Mouse (Mus musculus): ENCODE measurements around the gene D16Ertd472e. TPM values are rescaled to one million over a fixed set of nuclear protein-coding genes. Genes with fewer than 3 reads are reported as not detected.
A peak's percentile ranks its signal among the peaks of the same experiment; 100 is the strongest.

Gene D16Ertd472e
- total RNA-seq (2021), result 1 to 10 TPM; 8.9 to 9.5 TPM
- long read RNA-seq, experiment 1, full-length matches to known transcripts, result 7 of 12 reads
- long read RNA-seq, experiment 1, partial matches to known transcripts, result 1 of 12 reads
- long read RNA-seq, experiment 1, other reads (novel, unspliced or antisense), result 4 of 12 reads
- long read RNA-seq, experiment 2, partial matches to known transcripts, result 0 of 6 reads
- long read RNA-seq, experiment 2, other reads (novel, unspliced or antisense), result 1 of 6 reads

- peak; percentile 88 to 89 for DNase-seq (ENCODE audit: low spot score in 2 of 2)
These were observed at the start of gene D16Ertd472e for GRCm38 (mm10) chr16:78576478-78577084. Gene D16Ertd472e, minus strand, starts transcription at chr16:78576708.

DNA sequence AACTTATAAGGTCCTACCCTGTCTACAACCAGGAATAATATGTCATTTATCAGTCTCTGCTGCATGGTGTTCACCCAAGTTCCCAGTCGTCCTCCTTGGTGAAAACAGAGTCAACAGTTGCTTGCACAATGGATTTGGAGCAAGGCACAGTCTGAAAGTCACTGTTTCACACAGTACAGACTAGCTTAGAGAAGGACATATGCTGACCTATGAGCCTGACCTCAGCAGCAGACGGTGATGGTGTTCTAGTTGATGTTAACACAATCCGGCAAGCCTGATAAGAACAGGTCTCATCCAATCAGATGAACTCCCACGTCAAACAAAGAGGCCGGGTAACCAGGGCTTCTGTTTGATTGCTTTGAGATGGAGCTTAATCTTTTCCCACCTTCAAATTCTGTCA lies 46.2 kb upstream of the D16Ertd472e start:
- DNase-seq (ENCODE audit: low spot score in 2 of 2), result no peak

DNA sequence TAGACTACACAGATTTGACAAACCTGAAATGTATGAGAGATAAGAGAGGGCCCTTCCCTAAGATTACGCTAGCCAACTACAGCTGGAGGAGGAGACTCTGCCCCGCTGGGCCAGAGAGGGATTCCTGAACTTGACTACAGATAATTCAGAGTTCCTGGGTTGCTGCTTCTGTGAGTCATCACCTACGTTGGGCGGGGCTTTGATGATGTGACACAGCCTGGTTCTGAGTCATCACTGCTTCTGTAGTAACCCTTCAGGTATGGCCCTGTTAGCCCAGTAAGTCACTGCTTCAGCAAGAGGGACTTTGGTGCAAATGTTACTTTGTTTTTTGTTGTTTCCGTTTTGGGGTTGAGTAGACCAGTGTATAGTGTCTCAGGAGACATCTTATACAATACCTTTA lies 42.9 kb upstream of the D16Ertd472e start:
- no peak for DNase-seq (ENCODE audit: low spot score in 2 of 2)

DNA sequence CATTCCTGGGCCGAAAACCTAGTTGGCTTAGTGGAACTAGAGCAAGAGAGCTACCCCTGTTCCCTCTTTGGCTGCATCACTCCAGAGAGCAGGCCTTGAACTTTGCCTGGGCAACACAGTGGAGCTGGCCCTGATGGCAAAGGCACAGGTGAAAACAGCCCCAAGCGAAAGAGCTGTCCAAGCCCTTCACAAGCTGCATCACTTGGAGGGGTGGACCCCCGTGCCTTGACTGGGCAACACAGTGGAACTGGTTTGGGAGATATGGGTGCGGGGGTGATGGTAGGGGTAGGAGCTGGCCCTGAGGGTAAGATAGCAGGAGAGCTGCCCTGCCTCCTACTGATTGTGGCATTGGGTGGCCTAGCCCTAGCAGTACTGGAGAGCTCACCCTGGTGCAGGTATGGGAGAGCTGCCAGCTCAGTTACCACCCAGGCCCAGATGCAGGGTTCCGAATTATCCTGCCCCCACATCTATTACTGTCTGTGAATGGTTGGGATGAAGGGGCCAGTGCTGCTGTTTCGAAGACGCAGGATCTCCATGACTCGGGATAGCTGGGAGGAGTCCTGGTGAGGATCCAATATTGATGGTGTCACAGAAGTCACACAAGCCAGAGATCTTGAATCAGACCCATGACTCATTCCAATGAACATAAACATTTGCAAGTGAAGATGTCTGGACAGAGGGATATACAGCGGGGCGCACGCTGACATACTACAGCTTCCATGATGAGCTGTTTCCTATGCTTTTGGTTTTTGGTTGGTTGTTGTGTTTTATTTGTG lies 41.4 kb upstream of the D16Ertd472e start:
- DNase-seq (ENCODE audit: low spot score in 2 of 2), result no peak

DNA sequence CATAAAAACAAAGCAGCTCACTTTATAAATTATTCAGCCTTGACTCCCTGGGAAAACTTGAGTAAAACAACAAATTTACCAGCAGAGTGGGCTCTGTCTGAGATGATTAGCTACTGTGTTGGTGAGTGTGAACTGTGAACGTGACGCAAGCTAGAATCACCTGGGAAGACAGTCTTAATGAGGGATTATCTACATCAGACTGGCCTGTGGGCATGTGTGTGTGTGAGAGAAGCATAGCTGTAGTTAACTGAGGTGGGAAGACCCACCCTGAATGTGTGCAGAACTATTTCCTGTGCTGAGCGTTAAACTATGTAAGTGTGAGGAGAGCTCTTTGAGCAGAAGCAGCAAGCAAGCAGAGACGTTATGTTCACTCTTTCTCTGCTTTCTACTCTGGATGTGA lies 29.7 kb upstream of the D16Ertd472e start:
- no peak for DNase-seq (ENCODE audit: low spot score in 2 of 2)

- DNase-seq (ENCODE audit: low spot score in 2 of 2), result no peak
These were observed 22.4 kb upstream of the D16Ertd472e start for GRCm38 (mm10) chr16:78598919-78599318.

DNA sequence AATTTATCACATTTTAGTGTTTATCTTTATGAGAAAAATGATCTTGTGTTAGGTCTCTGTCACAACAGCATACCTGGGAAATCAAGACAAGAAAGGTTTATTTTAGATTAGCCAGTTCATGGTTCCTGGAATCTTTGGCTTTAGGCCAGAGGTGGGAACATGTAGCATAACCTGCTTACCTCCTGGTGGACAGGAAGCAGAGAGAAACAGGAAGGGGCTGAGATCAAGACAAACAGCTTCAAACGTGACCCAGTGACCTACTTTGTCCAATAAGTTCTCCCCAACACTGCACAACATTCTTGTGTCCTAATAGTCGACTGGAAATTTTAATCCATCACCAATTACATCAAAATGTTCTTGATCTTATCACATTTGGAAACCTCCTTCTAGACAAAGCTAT lies 19.9 kb upstream of the D16Ertd472e start:
- no peak for DNase-seq (ENCODE audit: low spot score in 2 of 2)

- no peak for DNase-seq (ENCODE audit: low spot score in 2 of 2)
These were observed 19.3 kb upstream of the D16Ertd472e start for GRCm38 (mm10) chr16:78595821-78596220.

DNA sequence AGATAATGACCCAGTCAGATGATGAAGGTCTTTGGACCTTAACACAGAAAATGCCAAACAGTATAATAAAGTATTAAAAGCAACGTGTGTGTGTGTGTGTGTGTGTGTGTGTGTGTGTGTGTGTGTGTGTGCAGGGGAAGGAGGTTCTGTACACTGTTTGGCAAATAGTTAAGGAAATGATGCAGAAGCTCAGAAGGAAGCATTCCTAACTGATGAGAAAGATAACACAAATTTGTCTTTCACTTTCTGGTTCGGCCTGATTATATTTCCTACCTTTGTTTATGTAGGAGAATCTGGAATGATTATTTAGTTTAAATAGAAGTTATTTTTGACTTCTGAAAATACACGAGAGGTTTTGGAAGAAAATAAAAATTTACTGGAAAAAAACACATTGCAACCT lies 17.6 kb upstream of the D16Ertd472e start:
- DNase-seq (ENCODE audit: low spot score in 2 of 2), result no peak

DNA sequence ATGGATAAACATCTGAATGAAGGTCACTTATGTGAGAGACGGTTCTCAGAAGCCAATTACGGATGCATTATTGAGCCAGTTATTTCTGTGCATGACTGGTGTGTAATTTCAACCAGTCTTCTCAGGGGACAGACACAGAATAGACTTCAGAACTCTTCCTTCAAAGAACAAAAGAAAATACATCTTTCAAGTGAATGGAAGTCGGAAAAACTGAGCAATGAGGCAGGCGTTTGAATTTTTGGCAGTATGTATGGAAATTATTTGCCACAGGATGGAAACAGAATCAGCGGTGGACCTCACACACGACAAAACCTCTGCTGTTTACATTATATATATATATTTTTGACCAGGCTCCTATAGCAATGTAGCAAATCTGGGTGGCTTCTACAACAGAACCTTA lies 14.6 kb upstream of the D16Ertd472e start:
- no peak for DNase-seq (ENCODE audit: low spot score in 2 of 2)

DNA sequence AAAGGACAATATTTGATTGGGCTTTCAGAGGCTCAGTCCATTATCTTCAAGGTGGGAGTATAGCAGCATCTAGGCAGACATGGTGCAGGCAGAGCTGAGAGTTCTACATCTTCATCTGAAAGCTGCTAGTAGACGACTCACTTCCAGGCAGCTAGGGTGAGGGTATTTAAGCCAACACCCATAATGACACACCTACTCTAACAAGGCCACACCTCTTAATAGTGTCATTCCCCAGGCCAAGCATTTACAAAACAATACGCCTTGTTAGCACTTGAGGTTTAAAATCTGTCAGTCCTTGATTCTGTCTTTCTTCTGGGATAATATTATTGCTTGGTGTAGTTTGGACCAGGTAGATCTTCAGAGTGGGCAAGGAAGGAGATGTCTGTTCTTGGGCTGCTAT lies 12.3 kb upstream of the D16Ertd472e start:
- DNase-seq (ENCODE audit: low spot score in 2 of 2), result no peak

DNA sequence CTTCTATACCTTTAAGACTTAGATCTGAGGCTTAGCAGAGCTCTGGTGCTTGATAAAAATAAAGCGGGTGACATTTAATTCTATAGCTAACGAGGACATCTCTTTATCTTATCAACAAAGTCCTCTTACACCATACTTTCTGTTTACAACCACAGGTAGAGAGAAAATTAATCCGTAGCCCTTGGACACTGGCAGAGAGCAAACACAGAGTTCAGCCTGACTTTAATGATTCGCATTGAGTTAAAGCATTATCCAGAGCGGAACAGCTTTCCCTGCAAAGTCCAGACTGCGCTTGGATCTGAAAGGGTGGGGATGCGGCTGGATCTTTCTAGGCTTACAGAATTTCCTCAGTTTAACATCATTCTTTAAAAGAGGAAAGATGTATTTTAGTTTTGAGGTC lies 10.1 kb upstream of the D16Ertd472e start:
- no peak for DNase-seq (ENCODE audit: low spot score in 2 of 2)

- no peak for DNase-seq (ENCODE audit: low spot score in 2 of 2)
These were observed 9.3 kb upstream of the D16Ertd472e start for GRCm38 (mm10) chr16:78585664-78586397.

GRCm38 (mm10) chr16:78585163-78585562 lies 8.7 kb upstream of the D16Ertd472e start:
- DNase-seq (ENCODE audit: low spot score in 2 of 2), result no peak

DNA sequence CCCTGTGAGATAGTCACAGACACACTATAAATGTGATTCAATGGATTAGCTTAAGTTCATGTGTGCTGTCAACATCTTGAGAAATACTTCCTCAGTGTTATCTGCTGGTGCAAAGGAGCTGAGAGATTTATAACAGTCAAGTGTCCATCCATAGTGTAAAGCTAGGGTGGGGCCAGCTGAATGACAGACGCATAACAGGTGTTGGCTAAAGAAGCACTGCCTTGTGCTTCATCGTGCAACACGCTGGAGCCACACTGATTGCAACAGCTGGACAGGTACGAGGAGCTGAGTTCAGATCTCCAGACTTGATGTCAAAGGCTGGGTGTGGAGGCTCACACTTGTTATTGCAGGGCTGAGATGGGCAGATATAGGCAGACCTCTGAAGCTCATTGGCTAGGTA lies 7.5 kb upstream of the D16Ertd472e start:
- DNase-seq (ENCODE audit: low spot score in 2 of 2), result no peak

- DNase-seq (ENCODE audit: low spot score in 2 of 2), result no peak
These were observed 3.9 kb upstream of the D16Ertd472e start for GRCm38 (mm10) chr16:78580387-78580786.

GRCm38 (mm10) chr16:78579386-78579785 lies 2.9 kb upstream of the D16Ertd472e start:
- DNase-seq (ENCODE audit: low spot score in 2 of 2), result no peak

DNA sequence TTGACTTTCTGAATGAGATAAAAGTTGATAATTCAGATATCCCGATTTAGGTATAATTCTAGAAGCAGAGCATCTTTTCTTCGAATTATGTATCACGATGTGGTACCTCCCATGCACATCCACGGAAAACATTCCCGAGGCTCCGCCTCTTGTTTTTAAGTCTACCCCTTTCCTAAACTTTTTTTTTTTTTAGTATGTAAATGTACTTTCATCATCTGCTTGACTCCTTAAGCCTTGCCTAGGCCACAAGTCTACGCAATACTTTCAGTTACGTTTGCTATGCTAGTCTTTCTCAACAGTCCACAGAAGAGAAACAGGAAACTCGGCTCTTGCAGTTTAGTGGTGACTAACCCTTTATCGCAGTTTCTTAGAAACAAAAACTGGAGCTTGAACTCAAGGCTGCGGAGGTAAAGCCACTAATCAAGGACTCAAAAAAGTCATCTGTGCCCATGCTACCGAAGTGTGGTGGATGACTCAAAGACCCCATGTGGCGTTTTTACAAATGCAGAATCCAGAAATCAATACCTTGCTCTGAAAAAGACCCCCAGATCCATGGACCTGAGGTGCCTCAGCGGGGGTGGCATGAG lies 670 bp upstream of the D16Ertd472e start:
- peak in 1 of 2 experiments; percentile 14 for DNase-seq (ENCODE audit: low spot score in 2 of 2)

- DNase-seq (ENCODE audit: low spot score in 2 of 2), result peak; percentile 62 to 75
These were observed 543 bp downstream of the D16Ertd472e start for GRCm38 (mm10) chr16:78575852-78576477.

DNA sequence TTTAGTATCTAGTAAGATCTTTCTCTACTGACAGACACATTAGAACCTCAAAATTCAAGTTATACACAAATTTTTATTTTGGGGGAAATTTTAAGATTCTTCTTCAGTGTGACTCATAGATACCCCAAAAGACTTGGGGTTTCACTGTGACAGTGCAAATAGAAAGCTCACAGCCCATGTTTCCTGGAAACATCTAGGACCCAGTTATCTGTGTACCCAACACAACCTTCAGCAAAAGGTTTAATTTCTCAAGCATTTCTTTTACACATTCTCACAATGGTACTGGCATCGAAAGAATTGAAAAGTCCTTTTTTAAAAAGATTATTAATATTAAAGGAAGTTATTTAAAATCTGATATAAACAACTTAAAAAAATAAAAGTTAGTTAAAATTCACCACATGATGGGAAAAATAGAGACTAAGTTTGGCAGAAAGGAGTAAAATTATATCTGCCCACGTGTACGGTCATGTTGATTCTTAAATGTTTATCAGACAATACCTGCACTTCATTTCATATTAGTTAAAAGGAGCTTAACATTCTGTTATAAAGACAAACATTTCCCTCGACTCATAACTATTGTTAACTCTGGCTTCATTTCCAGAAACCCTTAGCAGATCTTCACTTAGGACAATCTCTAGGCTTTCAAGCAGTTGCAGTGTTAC lies 1.2 kb downstream of the D16Ertd472e start:
- DNase-seq (ENCODE audit: low spot score in 2 of 2), result no peak

All from gastrocnemius, postnatal 4 days (tissue).